Mouse (Mus musculus): Measurements from ENCODE around the gene Ccdc154. TPM values are rescaled to one million over a fixed set of nuclear protein-coding genes. Genes with fewer than 3 reads are reported as not detected.
"Not testable (repeated sequence)": the region's sequence is repeated elsewhere in the genome, so short reads cannot be mapped to it uniquely, and the experiment has no call there.

Ccdc154 gene
- not detected in 2 replicates for polyA plus RNA-seq (2015; fragmentation: Nextera tagmentation; extraction: Ambion mirVana)

GRCm38 (mm10) chr17:25162161-25162560, at the start of gene Ccdc154:
TSS of gene Ccdc154 (plus strand) at chr17:25162461.
- no peak within 1 kb of the TSS for H3K4me3 ChIP-seq
- no peak within 1 kb of the TSS for H3K27ac ChIP-seq
- H3K27me3 ChIP-seq (replicated peaks): no peaks in the 10 kb centered on the region
- H3K9ac ChIP-seq: no peak within 1 kb of the TSS
- ATAC-seq (replicated peaks): no peak
- H3K4me1 ChIP-seq: no peaks in the 10 kb centered on the region
- no peak within 1 kb of the TSS for H3K4me2 ChIP-seq
- H3K9me3 ChIP-seq: no peaks in the 10 kb centered on the region
- H3K36me3 ChIP-seq (replicated peaks): peaks cover 27% of the 10 kb centered on the region
- WGBS: 88% methylated on average over 1 of the region's 1 CpGs

- H3K27me3 ChIP-seq (replicated peaks): no peaks in the 10 kb centered on the region
- peak; percentile 76 for ATAC-seq (replicated peaks)
- 0 out of 2 replicates have a peak, but pooled peaks cover 5% of the 10 kb centered on the region for H3K36me3 ChIP-seq (replicated peaks)
Measured at GRCm38 (mm10) chr17:25114908-25115645, 47.2 kb upstream of the Ccdc154 start.

GRCm38 (mm10) chr17:25115664-25116432, 46.4 kb upstream of the Ccdc154 start, which contains the start of gene Telo2:
TSS of gene Telo2 (minus strand) at chr17:25115967.
- Histone ChIP-seq H3K4me2 (peak within 1 kb of the TSS; percentile 98), H3K27me3 (replicated peaks) (no peaks in the 10 kb centered on the region), H3K9me3 (no peaks in the 10 kb centered on the region), H3K9ac (peak within 1 kb of the TSS; percentile 66), H3K4me3 (peak within 1 kb of the TSS; percentile 65), H3K27ac (peak within 1 kb of the TSS; percentile 91), H3K36me3 (replicated peaks) (no peaks in the 10 kb centered on the region), H3K4me1 (peaks cover 24% of the 10 kb centered on the region)
- peak; percentile 94 for ATAC-seq (replicated peaks)
- 4% methylated on average over 40 of the region's 40 CpGs for WGBS

More at GRCm38 (mm10) chr17:25114908-25115645, 47.2 kb upstream of the Ccdc154 start:
- H3K9ac ChIP-seq: peak overlapping the region; percentile 66
- peaks cover 24% of the 10 kb centered on the region for H3K4me1 ChIP-seq
- H3K4me3 ChIP-seq: peak overlapping the region; percentile 65
- H3K4me2 ChIP-seq: peak overlapping the region; percentile 98
- 12% methylated on average over 23 of the region's 23 CpGs for WGBS
- H3K9me3 ChIP-seq: no peaks in the 10 kb centered on the region
- H3K27ac ChIP-seq: peak overlapping the region; percentile 91

GRCm38 (mm10) chr17:25117263-25117662, 45.0 kb upstream of the Ccdc154 start:
- H3K4me3 ChIP-seq: no peak overlapping the region
- H3K4me2 ChIP-seq: no peak overlapping the region
- WGBS: 27% methylated on average over 4 of the region's 4 CpGs
- H3K9ac ChIP-seq: no peak overlapping the region
- ATAC-seq (replicated peaks): no peak
- H3K36me3 ChIP-seq (replicated peaks): no peaks in the 10 kb centered on the region
- no peaks in the 10 kb centered on the region for H3K27me3 ChIP-seq (replicated peaks)
- H3K4me1 ChIP-seq: peaks cover 24% of the 10 kb centered on the region
- H3K27ac ChIP-seq: no peak overlapping the region
- H3K9me3 ChIP-seq: no peaks in the 10 kb centered on the region

GRCm38 (mm10) chr17:25120406-25120805, 41.9 kb upstream of the Ccdc154 start, which contains the start of gene Ptx4:
TSS of gene Ptx4 (plus strand) at chr17:25120760.
- Histone ChIP-seq H3K9me3 (no peaks in the 10 kb centered on the region), H3K4me2 (no peak within 1 kb of the TSS), H3K4me1 (peaks cover 6% of the 10 kb centered on the region), H3K27ac (no peak within 1 kb of the TSS), H3K36me3 (replicated peaks) (no peaks in the 10 kb centered on the region), H3K9ac (no peak within 1 kb of the TSS), H3K27me3 (replicated peaks) (no peaks in the 10 kb centered on the region), H3K4me3 (no peak within 1 kb of the TSS)
- 51% methylated on average over 3 of the region's 3 CpGs for WGBS
- ATAC-seq (replicated peaks): no peak

- no peaks in the 10 kb centered on the region for H3K27me3 ChIP-seq (replicated peaks)
- no peaks in the 10 kb centered on the region for H3K9me3 ChIP-seq
- no peak overlapping the region for H3K4me2 ChIP-seq
- H3K9ac ChIP-seq: no peak overlapping the region
- WGBS: 28% methylated on average over 7 of the region's 7 CpGs
- no peak for ATAC-seq (replicated peaks)
- no peaks in the 10 kb centered on the region for H3K36me3 ChIP-seq (replicated peaks)
- H3K4me3 ChIP-seq: no peak overlapping the region
- H3K4me1 ChIP-seq: no peaks in the 10 kb centered on the region
- no peak overlapping the region for H3K27ac ChIP-seq
Measured at GRCm38 (mm10) chr17:25123979-25124378, 38.3 kb upstream of the Ccdc154 start.

GRCm38 (mm10) chr17:25125442-25126060, 36.7 kb upstream of the Ccdc154 start:
- H3K4me1 ChIP-seq: not testable (repeated sequence)

GRCm38 (mm10) chr17:25127079-25127478, 35.2 kb upstream of the Ccdc154 start:
- H3K4me1 ChIP-seq: no peaks in the 10 kb centered on the region
- no peaks in the 10 kb centered on the region for H3K36me3 ChIP-seq (replicated peaks)
- ATAC-seq (replicated peaks): no peak
- H3K4me3 ChIP-seq: no peak overlapping the region
- WGBS: 64% methylated on average over 8 of the region's 8 CpGs
- H3K9ac ChIP-seq: no peak overlapping the region
- no peak overlapping the region for H3K4me2 ChIP-seq
- H3K27me3 ChIP-seq (replicated peaks): no peaks in the 10 kb centered on the region
- H3K27ac ChIP-seq: no peak overlapping the region
- H3K9me3 ChIP-seq: no peaks in the 10 kb centered on the region

More at GRCm38 (mm10) chr17:25125442-25126060, 36.7 kb upstream of the Ccdc154 start:
- H3K9ac ChIP-seq; H3K9me3 ChIP-seq; H3K27me3 ChIP-seq (replicated peaks); H3K27ac ChIP-seq; ATAC-seq (replicated peaks); H3K4me3 ChIP-seq; H3K4me2 ChIP-seq; H3K36me3 ChIP-seq (replicated peaks): not testable (repeated sequence)
- WGBS: 74% methylated on average over 3 of the region's 3 CpGs

- Histone ChIP-seq H3K27me3 (replicated peaks) (no peaks in the 10 kb centered on the region), H3K4me1 (no peaks in the 10 kb centered on the region), H3K36me3 (replicated peaks) (no peaks in the 10 kb centered on the region), H3K9me3 (no peaks in the 10 kb centered on the region), H3K9ac (no peak overlapping the region), H3K27ac (no peak overlapping the region), H3K4me3 (no peak overlapping the region), H3K4me2 (no peak overlapping the region)
- ATAC-seq (replicated peaks): no peak
- 82% methylated on average over 9 of the region's 9 CpGs for WGBS
Measured at GRCm38 (mm10) chr17:25127681-25128080, 34.6 kb upstream of the Ccdc154 start.

GRCm38 (mm10) chr17:25130060-25130459, 32.2 kb upstream of the Ccdc154 start:
- Histone ChIP-seq H3K4me3 (no peak overlapping the region), H3K4me2 (no peak overlapping the region), H3K4me1 (peaks cover 15% of the 10 kb centered on the region), H3K36me3 (replicated peaks) (no peaks in the 10 kb centered on the region), H3K9ac (no peak overlapping the region), H3K9me3 (no peaks in the 10 kb centered on the region), H3K27me3 (replicated peaks) (no peaks in the 10 kb centered on the region), H3K27ac (no peak overlapping the region)
- WGBS: 90% methylated on average over 1 of the region's 1 CpGs
- ATAC-seq (replicated peaks): no peak

- WGBS: under 1% methylated on average over 40 of the region's 40 CpGs
Measured at GRCm38 (mm10) chr17:25133275-25133698, 29.0 kb upstream of the Ccdc154 start, which contains the start of gene Clcn7. TSS of gene Clcn7 (plus strand) at chr17:25133391.

GRCm38 (mm10) chr17:25135622-25136021, 26.6 kb upstream of the Ccdc154 start:
- no peak overlapping the region for H3K4me3 ChIP-seq
- ATAC-seq (replicated peaks): no peak
- no peak overlapping the region for H3K4me2 ChIP-seq
- WGBS: 90% methylated on average over 6 of the region's 6 CpGs
- peaks cover 15% of the 10 kb centered on the region for H3K4me1 ChIP-seq
- no peaks in the 10 kb centered on the region for H3K9me3 ChIP-seq
- no peak overlapping the region for H3K9ac ChIP-seq
- no peaks in the 10 kb centered on the region for H3K36me3 ChIP-seq (replicated peaks)
- H3K27me3 ChIP-seq (replicated peaks): no peaks in the 10 kb centered on the region
- no peak overlapping the region for H3K27ac ChIP-seq

More at GRCm38 (mm10) chr17:25133275-25133698, 29.0 kb upstream of the Ccdc154 start, which contains the start of gene Clcn7:
- H3K4me3 ChIP-seq: peak within 1 kb of the TSS; percentile 75
- no peaks in the 10 kb centered on the region for H3K9me3 ChIP-seq
- peak within 1 kb of the TSS; percentile 54; the same call in 1 of the 2 replicates for H3K27ac ChIP-seq
- H3K4me2 ChIP-seq: peak within 1 kb of the TSS; percentile 77
- H3K9ac ChIP-seq: peak within 1 kb of the TSS; percentile 70
- no peaks in the 10 kb centered on the region for H3K27me3 ChIP-seq (replicated peaks)
- peak; percentile 92 for ATAC-seq (replicated peaks)
- H3K36me3 ChIP-seq (replicated peaks): no peaks in the 10 kb centered on the region
- H3K4me1 ChIP-seq: peaks cover 15% of the 10 kb centered on the region

All from midbrain, embryonic 15.5 days (tissue).